ENCODE assay signal across 16 mouse cellular contexts in the genomic region with DNA sequence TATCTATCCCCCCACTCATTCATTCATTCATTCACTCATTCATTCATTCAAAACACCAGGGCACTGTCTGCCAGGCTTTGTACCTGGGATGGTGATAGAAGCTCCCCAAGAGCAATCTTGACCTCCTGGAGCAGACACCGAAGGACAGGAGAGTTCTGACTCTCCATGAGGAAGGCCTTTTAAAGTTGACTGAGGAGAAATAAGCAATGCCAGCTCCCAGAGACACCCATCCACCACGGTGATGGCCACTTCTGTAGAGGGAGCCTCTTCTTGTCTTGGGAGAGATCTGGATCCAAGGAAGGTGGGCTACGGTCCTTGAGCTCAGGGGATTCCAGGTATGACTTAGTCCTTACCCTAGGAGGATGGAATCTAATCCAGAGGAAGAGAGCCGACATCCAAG. TPM values are rescaled to one million over a fixed set of nuclear protein-coding genes. Genes with fewer than 3 reads are reported as not detected.
DNase-seq lines count a peak whose midpoint lies in the region; ATAC-seq and TF ChIP-seq lines count a peak whose summit lies in the region.
"Had no signal": no experiment of that assay in that cellular context is flagged by ENCODE, and none has a peak within 500 bp of the region (broad histone marks: within the 10 kb centered on the region; RNA-seq: fewer than 3 reads in every experiment).

A gene (plus strand): TSS at position 301 of the 400 bp plus-strand sequence.

- peaks cover 14% of the 10 kb centered on the region for H3K4me1 ChIP-seq in lung, embryonic 15.5 days
- peaks cover 55% of the 10 kb centered on the region for H3K4me1 ChIP-seq in heart, embryonic 15.5 days (replicated peaks)

- no peak within 1 kb of the TSS for H3K4me3 ChIP-seq in lung, embryonic 15.5 days
- H3K4me3 ChIP-seq in heart, embryonic 15.5 days = peak within 1 kb of the TSS; percentile 55
- peak within 1 kb of the TSS; percentile 31 for H3K4me3 ChIP-seq in myocyte
- H3K4me3 ChIP-seq: hindbrain, embryonic 12.5 days; layer of hippocampus, adult 2 months; liver, embryonic 15.5 days had no signal

- no peak for ATAC-seq in lung, embryonic 15.5 days (ENCODE audit: borderline replicate concordance, extremely low read depth, low FRiP score, low TSS enrichment)
- ATAC-seq in heart, embryonic 15.5 days (replicated peaks; ENCODE audit: insufficient number of reproducible peaks, insufficient read depth, low FRiP score, low read depth) = no peak
- ATAC-seq: forebrain, embryonic 16.5 days had no signal

- H3K27me3 ChIP-seq in lung, embryonic 15.5 days = peaks cover 9% of the 10 kb centered on the region; the same call in 1 of the 2 replicates
- no peaks in the 10 kb centered on the region for H3K27me3 ChIP-seq in heart, embryonic 15.5 days
- no peaks in the 10 kb centered on the region for H3K27me3 ChIP-seq in myocyte (ENCODE audit: control insufficient read depth, insufficient read depth, insufficient read length)

- H3ac ChIP-seq in myocyte (ENCODE audit: control insufficient read depth, insufficient read length) = no peak within 1 kb of the TSS

- H3K4me2 ChIP-seq in lung, embryonic 15.5 days = no peak within 1 kb of the TSS
- peak within 1 kb of the TSS; percentile 66 for H3K4me2 ChIP-seq in heart, embryonic 15.5 days
- H3K4me2 ChIP-seq in myocyte (ENCODE audit: low read depth) = peak within 1 kb of the TSS; percentile 69
- H3K4me2 ChIP-seq: hindbrain, embryonic 12.5 days; liver, embryonic 15.5 days; midbrain, embryonic 11.5 days had no signal

- no peak within 1 kb of the TSS for H3K27ac ChIP-seq in lung, embryonic 15.5 days
- H3K27ac ChIP-seq in heart, embryonic 15.5 days = peak within 1 kb of the TSS; percentile 92
- H3K27ac ChIP-seq: hindbrain, embryonic 12.5 days; layer of hippocampus, adult 2 months; liver, embryonic 15.5 days had no signal

- peaks cover 11% of the 10 kb centered on the region for H3K79me2 ChIP-seq in myocyte (ENCODE audit: control insufficient read depth, insufficient read depth)

- H3K36me3 ChIP-seq in lung, embryonic 15.5 days = peaks cover 5% of the 10 kb centered on the region; the same call in 1 of the 2 replicates
- H3K36me3 ChIP-seq in heart, embryonic 15.5 days = peaks cover 10% of the 10 kb centered on the region; the same call in 1 of the 2 replicates
- H3K36me3 ChIP-seq in myocyte (ENCODE audit: control insufficient read depth, insufficient read depth) = no peaks in the 10 kb centered on the region

- intact Hi-C loops in gastrocnemius, postnatal 36 days (cut with DNase I) = no loop called here

- H3K9ac ChIP-seq in lung, embryonic 15.5 days = no peak within 1 kb of the TSS
- peak within 1 kb of the TSS; percentile 62 for H3K9ac ChIP-seq in heart, embryonic 15.5 days
- H3K9ac ChIP-seq: hindbrain, embryonic 12.5 days; liver, embryonic 15.5 days had no signal

- no peak for DNase-seq in lung, postnatal 36 days
- no peak for DNase-seq in gastrocnemius, postnatal 36 days
- no peak for DNase-seq in urinary bladder, adult 2 months (ENCODE audit: low spot score)
- DNase-seq in embryo, embryonic 9.5 days (ENCODE audit: extremely low spot score) = no peak
- DNase-seq: adrenal gland, adult 2 months; kidney, adult 11 months; thymus, postnatal 4 days had no signal

- WGBS in lung, embryonic 15.5 days = 81% methylated on average over 4 of the region's 4 CpGs
- 51% methylated on average over 4 of the region's 4 CpGs for WGBS in heart, embryonic 15.5 days

- no peak for TF ChIP-seq POLR2A in myocyte (IDR thresholded peaks at IDR 0.05; ENCODE audit: insufficient read length, low read depth)

- no peaks in the 10 kb centered on the region for H3K9me3 ChIP-seq in lung, embryonic 15.5 days
- H3K9me3 ChIP-seq in heart, embryonic 15.5 days (replicated peaks) = no peaks in the 10 kb centered on the region
- H3K9me3 ChIP-seq: hindbrain, embryonic 12.5 days; liver, embryonic 15.5 days had no signal

TF ChIP-seq in myocyte, 11 proteins besides CTCF, POLR2A, EP300 and RAD21:
- TF ChIP-seq MYOG (IDR thresholded peaks at IDR 0.05; ENCODE audit: control insufficient read depth in 1 of 3, insufficient read depth in 1 of 3, insufficient read length in 2 of 3, low read depth in 2 of 3) (no peak), CEBPB (IDR thresholded peaks at IDR 0.05; ENCODE audit: insufficient read depth, poor library complexity, severe bottlenecking) (no peak), SRF (IDR thresholded peaks at IDR 0.05; ENCODE audit: control insufficient read depth, insufficient read length, low read depth) (no peak), REST (IDR thresholded peaks at IDR 0.05; ENCODE audit: insufficient read depth, insufficient read length) (no peak), TCF3 (IDR thresholded peaks at IDR 0.05; ENCODE audit: insufficient read length, low read depth) (no peak), POLR2AphosphoS2 (IDR thresholded peaks at IDR 0.05; ENCODE audit: insufficient read length, low read depth) (no peak), E2F4 (IDR thresholded peaks at IDR 0.05; ENCODE audit: insufficient read depth) (no peak), TCF12 (IDR thresholded peaks at IDR 0.05; ENCODE audit: insufficient read depth, poor library complexity, severe bottlenecking) (no peak), MYOD1 (IDR thresholded peaks at IDR 0.05; ENCODE audit: control insufficient read depth in 1 of 3, insufficient read length in 2 of 3, low read depth in 2 of 3) (no peak), MAX (IDR thresholded peaks at IDR 0.05; ENCODE audit: low read depth) (no peak), USF1 (IDR thresholded peaks at IDR 0.05; ENCODE audit: low read depth) (no peak)

RNA-seq across cellular contexts. Expression of the gene that starts here (rescaled TPM):
- polyA plus RNA-seq in lung, embryonic 15.5 days (2015; fragmentation: Nextera tagmentation; extraction: Ambion mirVana) = 10.7 and 11.2 TPM in 2 replicates
- 100 to 1,000 TPM; 158 to 168 TPM for total RNA-seq in gastrocnemius, postnatal 36 days (2021)
- polyA plus RNA-seq in heart, embryonic 15.5 days (2015; fragmentation: Nextera tagmentation; extraction: Ambion mirVana) = 169 and 170 TPM in 2 replicates
- 99.6 TPM for polyA plus RNA-seq in myocyte (2012; fragmentation: generic; extraction: Trizol)
- 4.4 and 6.7 TPM in 2 replicates for polyA plus RNA-seq in urinary bladder, adult 2 months (2012; rRNA removed)
- total RNA-seq: common myeloid progenitor, adult 5-6 weeks had no signal
